Mouse (Mus musculus) bone marrow, adult 2 months (tissue): ENCODE results near the gene Spata7. TPM values are rescaled to one million over a fixed set of nuclear protein-coding genes. Genes with fewer than 3 reads are reported as not detected.

Source experiments
- H3K27ac ChIP-seq: fragments of 200-500 bp; 2 replicates; pipeline ENCODE4 v1.5.1; 2012; ENCODE audit warnings: low read depth, mild to moderate bottlenecking, control low read depth, inconsistent platforms, low read length; ENCODE audit not compliant: control insufficient read depth, poor library complexity, insufficient read depth
- H3K4me1 ChIP-seq: fragments of 200-500 bp; 2 replicates; pipeline ENCODE4 v1.6.1; 2011; ENCODE audit warnings: low read length; ENCODE audit not compliant: control insufficient read depth, insufficient read depth
- H3K4me3 ChIP-seq: fragments of 200-500 bp; replicated peaks from 2 replicates; pipeline ENCODE3; 2011; ENCODE audit warnings: mild to moderate bottlenecking, low read depth, low read length, control low read depth; ENCODE audit not compliant: control insufficient read depth
- CTCF ChIP-seq: fragments of 200-500 bp; IDR thresholded peaks from 2 replicates; pipeline ENCODE4 v1.5.1; 2011; ENCODE audit warnings: low read length, control low read depth; ENCODE audit not compliant: control insufficient read depth, insufficient read depth
- POLR2A ChIP-seq: fragments of 200-500 bp; IDR thresholded peaks from 2 replicates; pipeline ENCODE4 v1.6.1; 2011; ENCODE audit warnings: low read depth, mild to moderate bottlenecking, control low read depth, low read length, borderline replicate concordance; ENCODE audit not compliant: control insufficient read depth
- WGBS: fragments of 180-500 bp; shearing (Covaris S2); methylation state at CpG from one replicate; pipeline ENCODE4 v1.1.7; 2018; 5-methylcytosine and 5-hydroxymethylcytosine counted together
- polyA plus RNA-seq: library from polyadenylated mRNA; stranded (reverse); fragments of >200 nt; gene quantifications from 2 replicates; pipeline ENCODE4 v1.2.4, GENCODE M21; 2011; ENCODE audit warnings: low replicate concordance; ENCODE audit not compliant: missing spikeins, insufficient read depth, insufficient read length

Gene Spata7
- 1.6 and 1.9 TPM in 2 replicates for polyA plus RNA-seq

GRCm38 (mm10) chr12:98627392-98628259, at the start of gene Spata7:
Gene Spata7 (plus strand): TSS chr12:98628157.
- Histone ChIP-seq H3K4me1 (no peaks in the 10 kb centered on the region), H3K27ac (no peak within 1 kb of the TSS), H3K4me3 (peak within 1 kb of the TSS; percentile 84)
- TF ChIP-seq CTCF (no peak), POLR2A (no peak)
- 4% methylated on average over 32 of the region's 32 CpGs for WGBS

GRCm38 (mm10) chr12:98585302-98585701, 42.7 kb upstream of the Spata7 start:
- Histone ChIP-seq H3K4me3 (no peak overlapping the region), H3K4me1 (no peaks in the 10 kb centered on the region), H3K27ac (no peak overlapping the region)
- 35% methylated on average over 3 of the region's 3 CpGs for WGBS
- TF ChIP-seq CTCF (no peak), POLR2A (no peak)

- Histone ChIP-seq H3K4me1 (no peaks in the 10 kb centered on the region), H3K4me3 (no peak overlapping the region), H3K27ac (no peak overlapping the region)
- 62% methylated on average over 6 of the region's 6 CpGs for WGBS
- no peak for TF ChIP-seq CTCF
These were observed 39.4 kb upstream of the Spata7 start for GRCm38 (mm10) chr12:98588573-98588972.

GRCm38 (mm10) chr12:98591016-98591415, 36.9 kb upstream of the Spata7 start:
- WGBS, result 69% methylated on average over 2 of the region's 2 CpGs
- no peak for TF ChIP-seq POLR2A
- TF ChIP-seq CTCF, result no peak
- Histone ChIP-seq H3K27ac (no peak overlapping the region), H3K4me3 (no peak overlapping the region), H3K4me1 (no peaks in the 10 kb centered on the region)

GRCm38 (mm10) chr12:98600861-98601260, 27.1 kb upstream of the Spata7 start:
- Histone ChIP-seq H3K4me3 (no peak overlapping the region), H3K27ac (no peak overlapping the region), H3K4me1 (no peaks in the 10 kb centered on the region)
- WGBS, result 75% methylated on average over 5 of the region's 5 CpGs
- TF ChIP-seq CTCF, result no peak
- no peak for TF ChIP-seq POLR2A

- H3K27ac ChIP-seq, result no peak overlapping the region
- TF ChIP-seq POLR2A, result no peak
- no peak for TF ChIP-seq CTCF
- no peak overlapping the region for H3K4me3 ChIP-seq
- WGBS, result 26% methylated on average over 6 of the region's 6 CpGs
- H3K4me1 ChIP-seq, result no peaks in the 10 kb centered on the region; the same call in 1 of the 2 replicates
These were observed 25.8 kb upstream of the Spata7 start for GRCm38 (mm10) chr12:98602114-98602513.

GRCm38 (mm10) chr12:98605264-98605663, 22.7 kb upstream of the Spata7 start:
- no peak overlapping the region for H3K27ac ChIP-seq
- TF ChIP-seq POLR2A (no peak), CTCF (no peak)
- no peak overlapping the region for H3K4me3 ChIP-seq
- no peaks in the 10 kb centered on the region; the same call in 1 of the 2 replicates for H3K4me1 ChIP-seq
- 78% methylated on average over 1 of the region's 1 CpGs for WGBS

GRCm38 (mm10) chr12:98606595-98607290, 21.2 kb upstream of the Spata7 start:
- Histone ChIP-seq H3K27ac (no peak overlapping the region), H3K4me3 (no peak overlapping the region), H3K4me1 (no peaks in the 10 kb centered on the region; the same call in 1 of the 2 replicates)
- TF ChIP-seq CTCF (no peak), POLR2A (no peak)
- WGBS, result 66% methylated on average over 5 of the region's 5 CpGs
